Mouse (Mus musculus) kidney, postnatal 0 days (tissue): ENCODE measurements around the gene Snx14. TPM values are rescaled to one million over a fixed set of nuclear protein-coding genes. Genes with fewer than 3 reads are reported as not detected.

Experiments used
- ATAC-seq: fragments of 200-750 bp; cut with Nextera tagmentation; replicated peaks from 2 replicates; pipeline ENCODE4 v1.8.0; 2017; ENCODE audit warnings: low read depth, moderate number of reproducible peaks, moderate TSS enrichment, moderate library complexity; ENCODE audit not compliant: low FRiP score
- DNase-seq: peaks from one replicate; pipeline ENCODE4 v3.0.0-alpha.2; 2016; ENCODE audit warnings: low spot score
- H3K27ac ChIP-seq: fragments of 300-500 bp; sonication (generic); 2 replicates; pipeline ENCODE4 v1.5.1; 2014; ENCODE audit warnings: mild to moderate bottlenecking
- H3K27me3 ChIP-seq: fragments of 300-500 bp; sonication (generic); 2 replicates; pipeline ENCODE4 v1.6.1; 2014; ENCODE audit warnings: low read length, mixed read lengths; ENCODE audit not compliant: insufficient read depth
- H3K36me3 ChIP-seq: fragments of 300-500 bp; sonication (generic); 2 replicates; pipeline ENCODE4 v1.6.1; 2014; ENCODE audit warnings: low read length, mixed read lengths; ENCODE audit not compliant: insufficient read depth
- H3K4me1 ChIP-seq: fragments of 300-500 bp; sonication (generic); replicated peaks from 2 replicates; pipeline ENCODE4 v1.6.1; 2014; ENCODE audit warnings: antibody characterized with exemption, low read length, mixed read lengths; ENCODE audit not compliant: insufficient read depth
- H3K4me2 ChIP-seq: fragments of 300-500 bp; sonication (generic); 2 replicates; pipeline ENCODE4 v1.6.1; 2014; ENCODE audit warnings: mild to moderate bottlenecking, low read length, moderate library complexity, mixed read lengths
- H3K4me3 ChIP-seq: fragments of 300-500 bp; sonication (generic); replicated peaks from 2 replicates; pipeline ENCODE4 v1.5.1; 2014; ENCODE audit warnings: low read depth, low read length
- H3K9ac ChIP-seq: fragments of 300-500 bp; sonication (generic); 2 replicates; pipeline ENCODE4 v1.6.1; 2014; ENCODE audit warnings: low read depth, low read length
- H3K9me3 ChIP-seq: fragments of 300-500 bp; sonication (generic); replicated peaks from 2 replicates; pipeline ENCODE4 v1.6.1; 2016; ENCODE audit warnings: low read length, inconsistent platforms, mixed read lengths
- CTCF ChIP-seq: IDR thresholded peaks from 2 replicates; pipeline ENCODE4 v1.5.1; 2016; ENCODE audit warnings: antibody characterized with exemption, low read depth, mild to moderate bottlenecking, moderate library complexity
- WGBS: fragments of 180-500 bp; shearing (Covaris S2); extraction: QIAGEN DNeasy Blood & Tissue Kit; methylation state at CpG from one replicate; pipeline ENCODE4 v1.1.7; 2014; 5-methylcytosine and 5-hydroxymethylcytosine counted together
- polyA plus RNA-seq: library from polyadenylated mRNA; unstranded; fragments of >200 nt; fragmentation: Nextera tagmentation; extraction: Ambion mirVana; gene quantifications from 2 replicates; pipeline ENCODE4 v1.2.1, GENCODE M21; 2015

The Snx14 gene
- polyA plus RNA-seq, 1 experiment from 2014 or later = 20.9 TPM

- DNase-seq = no peak
- no peak for ATAC-seq
- Histone ChIP-seq H3K27ac (no peak overlapping the region), H3K4me3 (no peak overlapping the region), H3K9me3 (no peaks in the 10 kb centered on the region), H3K36me3 (no peaks in the 10 kb centered on the region), H3K4me2 (no peak overlapping the region), H3K27me3 (no peaks in the 10 kb centered on the region), H3K9ac (no peak overlapping the region), H3K4me1 (no peaks in the 10 kb centered on the region)
- TF ChIP-seq CTCF = no peak
- WGBS = 32% methylated on average over 3 of the region's 3 CpGs
Measured at GRCm38 (mm10) chr9:88357173-88357572, 81.6 kb downstream of the Snx14 start.

- DNase-seq (no peak), ATAC-seq (no peak)
- TF ChIP-seq CTCF = no peak
- Histone ChIP-seq H3K9me3 (no peaks in the 10 kb centered on the region), H3K27me3 (no peaks in the 10 kb centered on the region), H3K4me3 (no peak overlapping the region), H3K9ac (no peak overlapping the region), H3K4me2 (no peak overlapping the region), H3K27ac (no peak overlapping the region), H3K36me3 (no peaks in the 10 kb centered on the region), H3K4me1 (no peaks in the 10 kb centered on the region)
- WGBS = 91% methylated on average over 7 of the region's 7 CpGs
Measured at GRCm38 (mm10) chr9:88353459-88353858, 85.3 kb downstream of the Snx14 start.

DNA sequence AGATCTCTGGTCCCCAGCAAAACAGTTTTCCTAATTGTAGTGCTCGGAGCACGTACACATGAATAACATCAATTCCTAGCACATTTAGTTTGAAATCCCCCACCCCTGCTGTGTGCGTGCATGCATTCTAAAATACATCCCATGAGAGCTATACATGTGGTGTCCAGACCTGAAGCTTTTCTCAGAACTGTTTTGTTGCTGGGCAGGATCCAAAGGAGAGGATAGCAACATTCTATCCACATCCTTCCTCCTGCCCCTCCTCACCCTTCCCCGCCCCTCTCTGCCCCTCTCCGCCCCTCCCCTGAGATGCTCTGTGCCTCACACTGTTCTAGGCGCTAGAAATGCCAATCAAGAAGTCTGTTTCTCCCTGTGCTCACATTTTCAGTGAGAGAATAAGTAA lies 86.0 kb downstream of the Snx14 start:
- WGBS = 70% methylated on average over 6 of the region's 6 CpGs
- H3K27ac ChIP-seq = no peak overlapping the region
- H3K27me3 ChIP-seq = no peaks in the 10 kb centered on the region
- no peak for TF ChIP-seq CTCF
- H3K4me3 ChIP-seq = no peak overlapping the region
- DNase-seq (no peak), ATAC-seq (no peak)
- no peaks in the 10 kb centered on the region for H3K4me1 ChIP-seq
- no peaks in the 10 kb centered on the region for H3K9me3 ChIP-seq
- no peak overlapping the region for H3K9ac ChIP-seq
- H3K36me3 ChIP-seq = no peaks in the 10 kb centered on the region
- no peak overlapping the region for H3K4me2 ChIP-seq

DNA sequence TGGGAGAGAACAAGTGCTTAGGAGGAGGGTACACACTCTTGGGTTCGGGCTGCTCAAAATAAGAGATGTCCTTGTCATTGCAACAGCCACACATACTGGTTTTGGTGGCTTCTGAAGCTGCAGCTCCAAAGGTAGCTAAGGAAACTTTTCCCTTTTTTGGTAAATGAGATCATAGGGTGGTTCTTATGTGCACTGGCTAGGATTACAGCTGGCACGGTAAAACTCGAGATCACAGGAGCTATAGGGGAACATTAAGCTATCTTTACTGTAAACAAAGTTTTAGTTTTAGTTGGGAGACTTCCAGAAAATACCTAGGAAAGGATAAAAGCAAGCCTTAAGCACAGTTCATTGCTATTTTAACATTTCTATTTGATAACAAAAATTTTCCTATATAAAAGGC lies 87.6 kb downstream of the Snx14 start:
- Histone ChIP-seq H3K4me2 (no peak overlapping the region), H3K36me3 (no peaks in the 10 kb centered on the region), H3K4me1 (no peaks in the 10 kb centered on the region; the same call in 1 of the 2 replicates), H3K4me3 (no peak overlapping the region), H3K9ac (no peak overlapping the region), H3K9me3 (no peaks in the 10 kb centered on the region), H3K27ac (no peak overlapping the region), H3K27me3 (no peaks in the 10 kb centered on the region)
- DNase-seq (no peak), ATAC-seq (no peak)
- WGBS = 39% methylated on average over 3 of the region's 3 CpGs
- no peak for TF ChIP-seq CTCF

GRCm38 (mm10) chr9:88350317-88350716 lies 88.4 kb downstream of the Snx14 start:
- H3K9me3 ChIP-seq = no peaks in the 10 kb centered on the region
- ATAC-seq (no peak), DNase-seq (no peak)
- TF ChIP-seq CTCF = no peak
- 80% methylated on average over 1 of the region's 1 CpGs for WGBS
- H3K27me3 ChIP-seq = no peaks in the 10 kb centered on the region
- no peak overlapping the region for H3K4me2 ChIP-seq
- H3K27ac ChIP-seq = no peak overlapping the region
- H3K36me3 ChIP-seq = no peaks in the 10 kb centered on the region
- H3K4me1 ChIP-seq = no peaks in the 10 kb centered on the region; the same call in 1 of the 2 replicates
- no peak overlapping the region for H3K9ac ChIP-seq
- H3K4me3 ChIP-seq = no peak overlapping the region

- Histone ChIP-seq H3K9ac (no peak overlapping the region), H3K27me3 (no peaks in the 10 kb centered on the region), H3K27ac (no peak overlapping the region), H3K4me2 (no peak overlapping the region), H3K4me1 (no peaks in the 10 kb centered on the region; the same call in 1 of the 2 replicates), H3K36me3 (no peaks in the 10 kb centered on the region), H3K9me3 (no peaks in the 10 kb centered on the region), H3K4me3 (no peak overlapping the region)
- no peak for ATAC-seq
- WGBS = 85% methylated on average over 6 of the region's 6 CpGs
- no peak for DNase-seq
- TF ChIP-seq CTCF = no peak
Measured at GRCm38 (mm10) chr9:88348623-88349022, 90.1 kb downstream of the Snx14 start.

DNA sequence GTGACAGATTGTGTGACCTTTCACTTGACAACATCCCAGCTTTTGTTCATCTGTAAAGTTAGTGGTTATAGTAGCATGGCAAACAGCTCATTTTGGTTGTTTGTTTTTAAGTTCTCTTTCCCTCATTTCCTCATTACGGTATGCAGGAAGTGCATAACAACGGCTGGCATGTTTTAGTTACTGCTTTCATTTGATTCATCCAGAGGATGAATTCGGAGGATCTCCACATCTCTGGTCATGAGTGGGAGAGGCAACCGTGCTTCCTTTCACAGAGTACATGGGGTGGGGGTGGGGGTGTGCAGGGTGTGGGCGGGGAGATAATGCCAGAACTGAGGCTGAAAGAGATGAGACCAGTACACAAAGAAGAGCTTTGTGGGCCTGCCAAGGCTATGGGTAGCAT lies 91.9 kb downstream of the Snx14 start:
- no peak overlapping the region for H3K9ac ChIP-seq
- H3K36me3 ChIP-seq = no peaks in the 10 kb centered on the region
- DNase-seq = no peak
- WGBS = 56% methylated on average over 5 of the region's 5 CpGs
- H3K4me3 ChIP-seq = no peak overlapping the region
- H3K27me3 ChIP-seq = no peaks in the 10 kb centered on the region
- no peaks in the 10 kb centered on the region; the same call in 1 of the 2 replicates for H3K4me1 ChIP-seq
- H3K9me3 ChIP-seq = no peaks in the 10 kb centered on the region
- TF ChIP-seq CTCF = no peak
- no peak overlapping the region for H3K4me2 ChIP-seq
- no peak for ATAC-seq
- H3K27ac ChIP-seq = no peak overlapping the region
